Mouse (Mus musculus) lung, adult 10 weeks (tissue): ENCODE results near the gene Zfyve26. TPM values are rescaled to one million over a fixed set of nuclear protein-coding genes. Genes with fewer than 3 reads are reported as not detected.

Experiments
- polyA plus RNA-seq: library from polyadenylated mRNA; stranded (reverse); fragments of 350-450 nt; fragmentation: Illumina TruSeq; extraction: RNeasy Lipid Tissue Mini Kit (QIAGEN cat#74804); gene quantifications from one replicate; pipeline ENCODE4 v1.2.3, GENCODE M21; 2014; ENCODE audit warnings: low read depth, low replicate concordance; ENCODE audit not compliant: insufficient read depth

Zfyve26 gene
- 7.2 TPM for polyA plus RNA-seq

GRCm38 (mm10) chr12:79296126-79296816 is at the start of gene Zfyve26:
Gene Zfyve26 (minus strand): TSS chr12:79296304.

GRCm38 (mm10) chr12:79297121-79297576 is 1.0 kb upstream of the Zfyve26 start, which contains the start of gene Rad51b:
Gene Rad51b (plus strand): TSS chr12:79297282.

GRCm38 (mm10) chr12:79208703-79209464 is 87.2 kb downstream of the Zfyve26 start, which contains the start of gene Rdh12:
Gene Rdh12 (plus strand): TSS chr12:79208914.

GRCm38 (mm10) chr12:79192193-79192592 is 103.9 kb downstream of the Zfyve26 start, which contains the start of gene Rdh11:
Gene Rdh11 (minus strand): TSS chr12:79192293.

Other genes with a start within 250 kb of the Zfyve26 start
- gene Pigh, start 206.7 kb downstream of the Zfyve26 start, polyA plus RNA-seq, result 8.8 TPM
- 9.8 TPM for gene Arg2, start 165.5 kb downstream of the Zfyve26 start, polyA plus RNA-seq
- 117 TPM for gene Vti1b, start 123.6 kb downstream of the Zfyve26 start, polyA plus RNA-seq
- 12.8 TPM for gene Rdh11, start 104.0 kb downstream of the Zfyve26 start, polyA plus RNA-seq
- 2.0 TPM for gene Rdh12, start 87.4 kb downstream of the Zfyve26 start, polyA plus RNA-seq
- gene Rad51b, start 978 bp upstream of the Zfyve26 start, polyA plus RNA-seq, result 1.2 TPM